Mouse (Mus musculus): ENCODE measurements at regions not wholly inside any gene's neighbourhood (a gene's known extent, or its start where the extent isn't known, plus 50 kb on each side); places are given as distances from the start of the nearest gene placed in this dataset.
A peak's percentile ranks its signal among the peaks of the same experiment; 100 is the strongest.

DNA sequence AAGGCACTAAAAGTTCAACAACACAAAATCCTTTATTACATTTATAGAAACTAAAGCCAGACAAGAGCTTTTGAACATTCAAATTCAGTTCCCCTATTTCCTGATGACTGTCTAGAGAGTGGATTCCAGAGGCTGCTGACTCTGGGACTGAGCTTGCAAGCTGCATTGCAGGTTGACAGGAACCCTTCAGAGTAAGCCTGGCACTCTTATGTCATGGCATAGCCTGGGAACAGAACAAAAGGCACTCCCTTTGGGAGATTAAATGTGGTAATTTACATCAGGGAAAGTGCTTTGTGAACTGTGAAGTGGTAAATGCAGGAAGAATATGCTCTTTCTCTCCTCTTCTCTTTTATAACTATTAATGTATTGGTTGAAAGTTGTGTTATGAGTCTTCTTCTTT lies 847.3 kb downstream of the Bcl11a start:
- no peaks in the 10 kb centered on the region for H3K9me3 ChIP-seq (replicated peaks; ENCODE audit: control insufficient read depth, low read length)
- no peaks in the 10 kb centered on the region for H3K27me3 ChIP-seq (replicated peaks; ENCODE audit: control insufficient read depth, insufficient read depth, low read length)
- no peak overlapping the region for H3K9ac ChIP-seq (ENCODE audit: low read length)
- no peak overlapping the region for H3K27ac ChIP-seq (ENCODE audit: low read depth, low read length)
- no peak overlapping the region for H3K4me2 ChIP-seq (ENCODE audit: low read length)
- H3K4me1 ChIP-seq (ENCODE audit: control insufficient read depth, insufficient read depth, low read length): no peaks in the 10 kb centered on the region
- no peak overlapping the region for H3K4me3 ChIP-seq (ENCODE audit: low read depth, low read length)
- H3K36me3 ChIP-seq (ENCODE audit: control insufficient read depth, insufficient read depth, low read length): no peaks in the 10 kb centered on the region
- ATAC-seq: no peak
- DNase-seq (ENCODE audit: low spot score): peak; percentile 25

GRCm38 (mm10) chr11:24943646-24944045 lies 865.8 kb downstream of the Bcl11a start:
- DNase-seq (ENCODE audit: low spot score) (no peak), ATAC-seq (no peak)
- no peak overlapping the region for H3K4me3 ChIP-seq (ENCODE audit: low read depth, low read length)

DNA sequence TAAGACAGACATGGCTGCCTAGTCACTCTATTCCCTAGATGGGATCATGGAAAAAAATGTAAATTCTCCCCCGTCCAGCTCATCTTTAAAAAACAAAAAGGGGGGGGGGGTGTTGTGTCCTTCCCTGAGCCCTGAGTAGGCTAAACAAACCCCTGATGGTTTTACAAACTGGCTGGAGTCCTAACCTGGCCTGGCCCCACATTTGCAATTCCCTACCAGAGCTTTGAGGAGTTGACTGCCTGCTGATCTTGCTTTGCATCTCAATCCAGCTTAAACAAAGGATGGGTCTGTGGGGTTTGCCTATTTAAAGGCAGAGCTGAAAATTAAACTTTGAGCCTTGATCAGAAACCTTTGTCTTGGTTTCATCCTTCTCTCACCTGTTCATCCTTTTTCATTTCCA lies 873.3 kb downstream of the Bcl11a start:
- Histone ChIP-seq H3K4me1 (ENCODE audit: control insufficient read depth, insufficient read depth, low read length) (no peaks in the 10 kb centered on the region), H3K9ac (ENCODE audit: low read length) (no peak overlapping the region), H3K27ac (ENCODE audit: low read depth, low read length) (no peak overlapping the region), H3K9me3 (replicated peaks; ENCODE audit: control insufficient read depth, low read length) (no peaks in the 10 kb centered on the region), H3K4me3 (ENCODE audit: low read depth, low read length) (no peak overlapping the region), H3K4me2 (ENCODE audit: low read length) (no peak overlapping the region), H3K36me3 (ENCODE audit: control insufficient read depth, insufficient read depth, low read length) (no peaks in the 10 kb centered on the region), H3K27me3 (replicated peaks; ENCODE audit: control insufficient read depth, insufficient read depth, low read length) (no peaks in the 10 kb centered on the region)
- no peak for DNase-seq (ENCODE audit: low spot score)
- no peak for ATAC-seq
- 20% methylated on average over 1 of the region's 1 CpGs for WGBS

More at GRCm38 (mm10) chr11:24943646-24944045, 865.8 kb downstream of the Bcl11a start:
- no peaks in the 10 kb centered on the region for H3K4me1 ChIP-seq (ENCODE audit: control insufficient read depth, insufficient read depth, low read length)
- H3K36me3 ChIP-seq (ENCODE audit: control insufficient read depth, insufficient read depth, low read length): no peaks in the 10 kb centered on the region
- H3K9me3 ChIP-seq (replicated peaks; ENCODE audit: control insufficient read depth, low read length): no peaks in the 10 kb centered on the region
- no peak overlapping the region for H3K4me2 ChIP-seq (ENCODE audit: low read length)
- H3K27ac ChIP-seq (ENCODE audit: low read depth, low read length): no peak overlapping the region
- H3K9ac ChIP-seq (ENCODE audit: low read length): no peak overlapping the region
- H3K27me3 ChIP-seq (replicated peaks; ENCODE audit: control insufficient read depth, insufficient read depth, low read length): no peaks in the 10 kb centered on the region

GRCm38 (mm10) chr11:24972359-24972758 lies 894.5 kb downstream of the Bcl11a start:
- Histone ChIP-seq H3K36me3 (ENCODE audit: control insufficient read depth, insufficient read depth, low read length) (no peaks in the 10 kb centered on the region), H3K27me3 (replicated peaks; ENCODE audit: control insufficient read depth, insufficient read depth, low read length) (no peaks in the 10 kb centered on the region), H3K4me1 (ENCODE audit: control insufficient read depth, insufficient read depth, low read length) (no peaks in the 10 kb centered on the region), H3K4me3 (ENCODE audit: low read depth, low read length) (no peak overlapping the region), H3K27ac (ENCODE audit: low read depth, low read length) (no peak overlapping the region), H3K4me2 (ENCODE audit: low read length) (no peak overlapping the region), H3K9me3 (replicated peaks; ENCODE audit: control insufficient read depth, low read length) (no peaks in the 10 kb centered on the region), H3K9ac (ENCODE audit: low read length) (no peak overlapping the region)
- WGBS: 81% methylated on average over 2 of the region's 2 CpGs
- DNase-seq (ENCODE audit: low spot score) (no peak), ATAC-seq (no peak)

DNA sequence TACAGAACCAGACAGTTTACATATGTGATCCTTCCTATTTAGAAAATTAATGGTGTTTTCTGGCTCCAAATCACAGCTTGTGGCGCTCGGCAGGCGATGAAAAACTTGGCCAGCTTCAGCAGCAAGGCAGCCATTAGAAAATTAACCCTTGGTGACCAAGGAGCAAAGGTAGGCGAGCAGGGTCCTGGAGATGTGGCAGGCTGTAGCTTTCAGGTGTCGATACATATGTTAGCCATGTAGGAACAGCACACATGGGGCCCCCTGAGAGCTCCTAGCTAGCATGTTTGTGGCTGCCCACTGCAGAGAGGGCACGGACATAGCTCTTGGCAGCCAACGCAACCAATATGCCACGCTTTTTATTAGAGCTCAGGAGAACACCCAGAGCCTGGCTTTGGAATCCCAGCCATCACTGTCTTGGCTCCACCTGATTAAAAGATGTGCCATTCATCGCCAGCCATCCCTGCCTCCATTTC lies 902.4 kb downstream of the Bcl11a start:
- Histone ChIP-seq H3K27me3 (replicated peaks; ENCODE audit: control insufficient read depth, insufficient read depth, low read length) (no peaks in the 10 kb centered on the region), H3K36me3 (ENCODE audit: control insufficient read depth, insufficient read depth, low read length) (no peaks in the 10 kb centered on the region), H3K9ac (ENCODE audit: low read length) (no peak overlapping the region), H3K9me3 (replicated peaks; ENCODE audit: control insufficient read depth, low read length) (no peaks in the 10 kb centered on the region), H3K4me2 (ENCODE audit: low read length) (peak overlapping the region; percentile 23; the same call in 1 of the 2 replicates), H3K4me1 (ENCODE audit: control insufficient read depth, insufficient read depth, low read length) (peaks cover 15% of the 10 kb centered on the region), H3K27ac (ENCODE audit: low read depth, low read length) (peak overlapping the region; percentile 28), H3K4me3 (ENCODE audit: low read depth, low read length) (no peak overlapping the region)
- 32% methylated on average over 9 of the region's 9 CpGs for WGBS
- ATAC-seq (peak; percentile 66), DNase-seq (ENCODE audit: low spot score) (peak; percentile 62)

GRCm38 (mm10) chr11:24983060-24983629 lies 905.3 kb downstream of the Bcl11a start:
- H3K9me3 ChIP-seq (replicated peaks; ENCODE audit: control insufficient read depth, low read length): no peaks in the 10 kb centered on the region
- 43% methylated on average over 10 of the region's 10 CpGs for WGBS
- H3K4me1 ChIP-seq (ENCODE audit: control insufficient read depth, insufficient read depth, low read length): peaks cover 15% of the 10 kb centered on the region
- H3K9ac ChIP-seq (ENCODE audit: low read length): no peak overlapping the region
- DNase-seq (ENCODE audit: low spot score) (no peak), ATAC-seq (no peak)
- H3K27ac ChIP-seq (ENCODE audit: low read depth, low read length): no peak overlapping the region
- no peaks in the 10 kb centered on the region for H3K36me3 ChIP-seq (ENCODE audit: control insufficient read depth, insufficient read depth, low read length)
- no peak overlapping the region for H3K4me3 ChIP-seq (ENCODE audit: low read depth, low read length)
- H3K4me2 ChIP-seq (ENCODE audit: low read length): no peak overlapping the region
- no peaks in the 10 kb centered on the region for H3K27me3 ChIP-seq (replicated peaks; ENCODE audit: control insufficient read depth, insufficient read depth, low read length)

DNA sequence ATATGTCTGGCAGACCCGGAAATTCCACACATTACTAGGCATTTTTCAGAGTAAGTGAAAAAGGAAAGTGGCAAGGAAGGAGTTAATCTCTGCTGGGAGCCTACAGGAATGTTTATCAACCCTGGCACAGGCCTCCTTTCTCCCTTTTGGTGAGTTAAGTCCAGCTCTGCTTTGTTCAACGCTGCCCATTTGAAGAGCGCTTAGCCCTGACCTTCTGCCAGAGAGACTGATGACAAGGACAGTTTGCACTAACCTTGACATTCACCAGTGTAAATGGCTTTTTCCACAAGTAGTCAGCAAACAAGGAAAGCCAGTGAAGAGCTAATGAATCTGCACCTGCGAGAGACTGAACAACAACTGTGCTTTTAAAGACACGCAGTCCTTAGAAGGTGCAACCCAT lies 927.6 kb downstream of the Bcl11a start:
- H3K9ac ChIP-seq (ENCODE audit: low read length): no peak overlapping the region
- no peaks in the 10 kb centered on the region for H3K36me3 ChIP-seq (ENCODE audit: control insufficient read depth, insufficient read depth, low read length)
- H3K4me2 ChIP-seq (ENCODE audit: low read length): no peak overlapping the region
- H3K27ac ChIP-seq (ENCODE audit: low read depth, low read length): no peak overlapping the region
- ATAC-seq (no peak), DNase-seq (ENCODE audit: low spot score) (no peak)
- peaks cover 6% of the 10 kb centered on the region; the same call in 1 of the 2 replicates for H3K4me1 ChIP-seq (ENCODE audit: control insufficient read depth, insufficient read depth, low read length)
- 21% methylated on average over 5 of the region's 5 CpGs for WGBS
- H3K4me3 ChIP-seq (ENCODE audit: low read depth, low read length): no peak overlapping the region
- no peaks in the 10 kb centered on the region for H3K27me3 ChIP-seq (replicated peaks; ENCODE audit: control insufficient read depth, insufficient read depth, low read length)
- no peaks in the 10 kb centered on the region for H3K9me3 ChIP-seq (replicated peaks; ENCODE audit: control insufficient read depth, low read length)

- no peak overlapping the region for H3K4me3 ChIP-seq (ENCODE audit: low read depth, low read length)
- no peaks in the 10 kb centered on the region for H3K4me1 ChIP-seq (ENCODE audit: control insufficient read depth, insufficient read depth, low read length)
- no peak overlapping the region for H3K4me2 ChIP-seq (ENCODE audit: low read length)
- no peaks in the 10 kb centered on the region for H3K27me3 ChIP-seq (replicated peaks; ENCODE audit: control insufficient read depth, insufficient read depth, low read length)
- no peaks in the 10 kb centered on the region for H3K9me3 ChIP-seq (replicated peaks; ENCODE audit: control insufficient read depth, low read length)
- DNase-seq (ENCODE audit: low spot score) (peak; percentile 22), ATAC-seq (no peak)
- H3K9ac ChIP-seq (ENCODE audit: low read length): no peak overlapping the region
- 52% methylated on average over 4 of the region's 4 CpGs for WGBS
- no peak overlapping the region for H3K27ac ChIP-seq (ENCODE audit: low read depth, low read length)
- no peaks in the 10 kb centered on the region for H3K36me3 ChIP-seq (ENCODE audit: control insufficient read depth, insufficient read depth, low read length)
These were observed 948.9 kb downstream of the Bcl11a start for GRCm38 (mm10) chr11:25026786-25027185.

GRCm38 (mm10) chr11:25040983-25041382 lies 963.1 kb downstream of the Bcl11a start:
- ATAC-seq (no peak), DNase-seq (ENCODE audit: low spot score) (no peak)
- H3K27me3 ChIP-seq (replicated peaks; ENCODE audit: control insufficient read depth, insufficient read depth, low read length): no peaks in the 10 kb centered on the region
- 45% methylated on average over 4 of the region's 4 CpGs for WGBS
- H3K4me2 ChIP-seq (ENCODE audit: low read length): no peak overlapping the region
- H3K36me3 ChIP-seq (ENCODE audit: control insufficient read depth, insufficient read depth, low read length): no peaks in the 10 kb centered on the region
- H3K9me3 ChIP-seq (replicated peaks; ENCODE audit: control insufficient read depth, low read length): no peaks in the 10 kb centered on the region
- H3K4me3 ChIP-seq (ENCODE audit: low read depth, low read length): no peak overlapping the region
- H3K27ac ChIP-seq (ENCODE audit: low read depth, low read length): no peak overlapping the region
- peaks cover 5% of the 10 kb centered on the region; the same call in 1 of the 2 replicates for H3K4me1 ChIP-seq (ENCODE audit: control insufficient read depth, insufficient read depth, low read length)
- no peak overlapping the region for H3K9ac ChIP-seq (ENCODE audit: low read length)

All from forebrain, embryonic 14.5 days (tissue).